Mouse (Mus musculus): ENCODE measurements around the gene Itfg2. TPM values are rescaled to one million over a fixed set of nuclear protein-coding genes. Genes with fewer than 3 reads are reported as not detected.

Itfg2 gene
- polyA plus RNA-seq, 1 experiment = 38.0 TPM

DNA sequence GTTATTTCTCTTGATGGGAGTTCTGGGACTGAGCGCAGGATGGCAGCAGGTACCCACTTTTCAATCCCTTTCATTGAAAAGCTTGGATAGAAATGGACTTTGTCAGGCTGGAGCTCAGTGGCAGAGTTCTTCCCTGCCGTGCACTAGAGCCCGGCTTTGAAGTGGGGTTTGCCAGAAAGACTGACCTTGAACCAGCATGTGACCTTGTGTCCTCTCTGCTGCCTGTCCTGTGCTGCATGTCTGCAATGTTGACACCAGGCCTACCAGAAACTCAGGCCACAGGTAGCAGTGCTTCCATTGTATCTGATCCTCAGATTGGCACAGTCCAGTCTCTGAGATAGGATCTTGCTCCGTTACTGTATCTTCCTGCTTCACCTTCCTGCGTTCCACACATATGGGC is 54.7 kb downstream of the Itfg2 start:
- WGBS = 93% methylated on average over 5 of the region's 5 CpGs
- Histone ChIP-seq H3K4me1 (ENCODE audit: control insufficient read depth, insufficient read depth, low read length) (no peaks in the 10 kb centered on the region; the same call in 1 of the 2 replicates), H3K27ac (ENCODE audit: control insufficient read depth, insufficient read depth, low read depth, low read length, poor library complexity) (no peak overlapping the region), H3K4me3 (replicated peaks; ENCODE audit: control insufficient read depth, low read depth, low read length) (no peak overlapping the region)
- TF ChIP-seq CTCF (IDR thresholded peaks at IDR 0.05; ENCODE audit: control insufficient read depth, insufficient read depth, low read length) = no peak
- TF ChIP-seq POLR2A (IDR thresholded peaks at IDR 0.05; ENCODE audit: borderline replicate concordance, control insufficient read depth, low read depth, low read length) = no peak

DNA sequence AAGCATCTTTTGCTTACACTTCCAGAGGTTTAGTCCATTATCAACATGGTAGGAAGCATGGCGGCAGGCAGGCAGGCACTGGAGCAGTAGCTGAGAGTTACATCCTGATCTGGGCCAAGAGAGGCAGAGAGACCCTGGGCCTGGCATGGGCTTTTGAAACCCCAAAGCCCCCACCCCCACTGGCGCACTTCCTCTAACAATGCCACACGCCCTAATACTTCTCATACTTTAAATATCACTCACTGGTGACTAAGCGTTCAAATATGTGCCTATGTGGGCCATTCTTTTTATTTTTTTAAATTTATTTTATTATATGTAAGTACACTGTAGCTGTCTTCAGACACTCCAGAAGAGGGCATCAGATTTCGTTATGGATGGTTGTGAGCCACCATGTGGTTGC is 58.3 kb downstream of the Itfg2 start:
- WGBS = 87% methylated on average over 5 of the region's 5 CpGs
- Histone ChIP-seq H3K27ac (ENCODE audit: control insufficient read depth, insufficient read depth, low read depth, low read length, poor library complexity) (no peak overlapping the region), H3K4me1 (ENCODE audit: control insufficient read depth, insufficient read depth, low read length) (no peaks in the 10 kb centered on the region; the same call in none of the 2 replicates), H3K4me3 (replicated peaks; ENCODE audit: control insufficient read depth, low read depth, low read length) (no peak overlapping the region)
- TF ChIP-seq POLR2A (IDR thresholded peaks at IDR 0.05; ENCODE audit: borderline replicate concordance, control insufficient read depth, low read depth, low read length) (no peak), CTCF (IDR thresholded peaks at IDR 0.05; ENCODE audit: control insufficient read depth, insufficient read depth, low read length) (no peak)

DNA sequence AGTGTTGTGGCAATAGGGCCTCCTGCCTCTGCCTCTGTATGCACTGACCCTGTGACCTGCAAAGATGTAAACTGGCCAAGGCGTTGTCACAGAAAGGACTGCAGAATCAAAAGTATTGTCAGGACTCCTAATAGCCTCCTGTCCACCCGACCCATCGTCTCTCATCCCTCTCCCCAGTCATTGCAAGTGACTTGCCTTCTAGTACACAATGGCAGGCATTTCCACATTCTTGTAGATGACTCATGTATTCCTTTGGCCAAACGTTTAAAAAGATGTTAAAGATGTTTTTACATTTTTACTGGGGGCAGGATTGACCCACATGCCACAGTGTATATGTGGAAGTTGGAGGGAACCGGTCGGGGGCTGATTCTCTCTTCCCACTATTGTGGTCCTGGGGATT is 60.0 kb downstream of the Itfg2 start:
- 73% methylated on average over 6 of the region's 6 CpGs for WGBS
- no peak overlapping the region for H3K4me3 ChIP-seq (replicated peaks; ENCODE audit: control insufficient read depth, low read depth, low read length)
- H3K27ac ChIP-seq (ENCODE audit: control insufficient read depth, insufficient read depth, low read depth, low read length, poor library complexity) = no peak overlapping the region
- no peaks in the 10 kb centered on the region; the same call in none of the 2 replicates for H3K4me1 ChIP-seq (ENCODE audit: control insufficient read depth, insufficient read depth, low read length)
- no peak for TF ChIP-seq POLR2A (IDR thresholded peaks at IDR 0.05; ENCODE audit: borderline replicate concordance, control insufficient read depth, low read depth, low read length)
- no peak for TF ChIP-seq CTCF (IDR thresholded peaks at IDR 0.05; ENCODE audit: control insufficient read depth, insufficient read depth, low read length)

GRCm38 (mm10) chr6:128363007-128363825 is 61.5 kb downstream of the Itfg2 start:
- no peak for TF ChIP-seq CTCF (IDR thresholded peaks at IDR 0.05; ENCODE audit: control insufficient read depth, insufficient read depth, low read length)
- TF ChIP-seq POLR2A (IDR thresholded peaks at IDR 0.05; ENCODE audit: borderline replicate concordance, control insufficient read depth, low read depth, low read length) = no peak
- peak overlapping the region; percentile 97 for H3K27ac ChIP-seq (ENCODE audit: control insufficient read depth, insufficient read depth, low read depth, low read length, poor library complexity)
- WGBS = 2% methylated on average over 46 of the region's 46 CpGs
- H3K4me1 ChIP-seq (ENCODE audit: control insufficient read depth, insufficient read depth, low read length) = no peaks in the 10 kb centered on the region; the same call in none of the 2 replicates
- H3K4me3 ChIP-seq (replicated peaks; ENCODE audit: control insufficient read depth, low read depth, low read length) = peak overlapping the region; percentile 94

DNA sequence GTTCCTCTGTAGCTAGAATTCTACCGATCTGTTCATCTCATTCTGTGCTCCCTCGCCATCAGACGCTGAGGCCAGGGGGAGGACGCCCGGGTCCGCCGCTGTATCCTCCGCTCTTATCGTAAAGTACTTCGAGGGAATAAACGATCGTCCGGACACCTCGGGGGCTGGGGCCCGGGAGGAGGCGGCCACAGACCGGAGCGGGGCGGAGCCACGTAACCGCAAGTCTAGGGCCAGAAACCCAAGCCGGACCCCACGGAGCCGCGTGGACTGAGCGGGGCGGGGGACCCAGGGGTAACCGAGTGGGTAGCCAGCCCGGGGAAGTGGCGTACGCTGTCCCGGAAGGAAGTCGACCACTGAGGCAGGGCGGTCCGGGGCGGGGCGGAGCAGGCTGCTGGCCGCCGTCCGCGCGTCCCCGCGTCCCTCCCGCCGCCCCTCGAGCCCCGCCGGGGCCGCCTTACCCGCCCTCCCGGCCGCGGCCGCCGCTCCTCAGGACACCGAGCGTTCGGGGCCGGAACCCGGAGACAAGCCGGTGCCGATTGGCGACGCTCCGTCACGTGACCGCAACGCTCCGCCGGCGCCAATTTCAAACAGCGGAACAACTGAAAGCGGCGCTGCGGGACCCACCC is 62.2 kb downstream of the Itfg2 start, which contains the start of the genes Rhno1 and Foxm1:
TSS of gene Rhno1 (minus strand) at position 531 of the 626 bp plus-strand sequence.
TSS of gene Foxm1 (plus strand) at position 587 of the 626 bp plus-strand sequence.
- Histone ChIP-seq H3K4me3 (replicated peaks; ENCODE audit: control insufficient read depth, low read depth, low read length) (peak within 1 kb of the TSS; percentile 94), H3K4me1 (ENCODE audit: control insufficient read depth, insufficient read depth, low read length) (no peaks in the 10 kb centered on the region; the same call in none of the 2 replicates), H3K27ac (ENCODE audit: control insufficient read depth, insufficient read depth, low read depth, low read length, poor library complexity) (peak within 1 kb of the TSS; percentile 97)
- WGBS = under 1% methylated on average over 76 of the region's 76 CpGs
- TF ChIP-seq POLR2A (IDR thresholded peaks at IDR 0.05; ENCODE audit: borderline replicate concordance, control insufficient read depth, low read depth, low read length) (peak; percentile 30; the same call in 1 of the 2 replicates), CTCF (IDR thresholded peaks at IDR 0.05; ENCODE audit: control insufficient read depth, insufficient read depth, low read length) (no peak)

GRCm38 (mm10) chr6:128361901-128362300 is 62.8 kb downstream of the Itfg2 start:
- Histone ChIP-seq H3K27ac (ENCODE audit: control insufficient read depth, insufficient read depth, low read depth, low read length, poor library complexity) (peak overlapping the region; percentile 97; the same call in 1 of the 2 replicates), H3K4me3 (replicated peaks; ENCODE audit: control insufficient read depth, low read depth, low read length) (peak overlapping the region; percentile 94), H3K4me1 (ENCODE audit: control insufficient read depth, insufficient read depth, low read length) (no peaks in the 10 kb centered on the region; the same call in none of the 2 replicates)
- 15% methylated on average over 9 of the region's 9 CpGs for WGBS
- TF ChIP-seq POLR2A (IDR thresholded peaks at IDR 0.05; ENCODE audit: borderline replicate concordance, control insufficient read depth, low read depth, low read length) (no peak), CTCF (IDR thresholded peaks at IDR 0.05; ENCODE audit: control insufficient read depth, insufficient read depth, low read length) (no peak)

Other genes with a start within 250 kb of the Itfg2 start
- 0.65 TPM in 1 of 2 replicates, not detected in the other for gene Tead4, start 124.1 kb downstream of the Itfg2 start, polyA plus RNA-seq (2011; ENCODE audit: insufficient read depth, insufficient read length, low replicate concordance, missing spikeins)
- 4.3 and 7.1 TPM in 2 replicates for gene Tulp3, start 69.1 kb downstream of the Itfg2 start, polyA plus RNA-seq (2011; ENCODE audit: insufficient read depth, insufficient read length, low replicate concordance, missing spikeins)
- gene Rhno1, start 62.0 kb downstream of the Itfg2 start, polyA plus RNA-seq (2011; ENCODE audit: insufficient read depth, insufficient read length, low replicate concordance, missing spikeins) = 54.9 and 94.2 TPM in 2 replicates
- 23.6 and 45.3 TPM in 2 replicates for gene Foxm1, start 62.0 kb downstream of the Itfg2 start, polyA plus RNA-seq (2011; ENCODE audit: insufficient read depth, insufficient read length, low replicate concordance, missing spikeins)
- not detected in 2 replicates for gene Tex52, start 49.5 kb downstream of the Itfg2 start, polyA plus RNA-seq (2011; ENCODE audit: insufficient read depth, insufficient read length, low replicate concordance, missing spikeins)
- not detected in 2 replicates for gene Gm44596, start 49.4 kb downstream of the Itfg2 start, polyA plus RNA-seq (2011; ENCODE audit: insufficient read depth, insufficient read length, low replicate concordance, missing spikeins)
- 1.3 TPM in 1 of 2 replicates, not detected in the other for gene Nrip2, start 25.6 kb downstream of the Itfg2 start, polyA plus RNA-seq (2011; ENCODE audit: insufficient read depth, insufficient read length, low replicate concordance, missing spikeins)
- 51.6 and 77.3 TPM in 2 replicates for gene Fkbp4, start 13.7 kb upstream of the Itfg2 start, polyA plus RNA-seq (2011; ENCODE audit: insufficient read depth, insufficient read length, low replicate concordance, missing spikeins)
- 1.1 and 8.5 TPM in 2 replicates for gene Pzp, start 101.8 kb upstream of the Itfg2 start, polyA plus RNA-seq (2011; ENCODE audit: insufficient read depth, insufficient read length, low replicate concordance, missing spikeins)
- not detected in 2 replicates for gene A2ml1, start 156.7 kb upstream of the Itfg2 start, polyA plus RNA-seq (2011; ENCODE audit: insufficient read depth, insufficient read length, low replicate concordance, missing spikeins)
- gene Klrb1a, start 198.6 kb upstream of the Itfg2 start, polyA plus RNA-seq (2011; ENCODE audit: insufficient read depth, insufficient read length, low replicate concordance, missing spikeins) = not detected in 2 replicates
- 0.97 TPM in 1 of 2 replicates, not detected in the other for gene Clec2h, start 237.5 kb upstream of the Itfg2 start, polyA plus RNA-seq (2011; ENCODE audit: insufficient read depth, insufficient read length, low replicate concordance, missing spikeins)